Mouse (Mus musculus) embryonic fibroblast, embryonic 13.5 days (primary cell): Measurements from ENCODE around the gene Isy1.

Experiments used
- CTCF ChIP-seq: IDR thresholded peaks from 2 replicates; pipeline ENCODE4 v1.5.1; 2011; ENCODE audit warnings: mild to moderate bottlenecking, control low read depth, low read length, moderate library complexity, borderline replicate concordance; ENCODE audit not compliant: insufficient read depth
- POLR2A ChIP-seq: IDR thresholded peaks from 2 replicates; pipeline ENCODE4 v1.6.1; 2011; ENCODE audit warnings: low read depth, mild to moderate bottlenecking, control low read depth, low read length, moderate library complexity

GRCm38 (mm10) chr6:87839797-87840341 lies 1.3 kb upstream of the Isy1 start:
- TF ChIP-seq CTCF (no peak), POLR2A (no peak)
